Mouse (Mus musculus) limb, embryonic 14.5 days (tissue): ENCODE measurements around the gene Slc25a36. TPM values are rescaled to one million over a fixed set of nuclear protein-coding genes. Genes with fewer than 3 reads are reported as not detected.

ENCODE experiments used
- ATAC-seq: fragments of 200-750 bp; cut with Nextera tagmentation; 2 replicates; pipeline ENCODE4 v1.8.0; 2017; ENCODE audit warnings: low read depth, moderate number of reproducible peaks, moderate TSS enrichment; ENCODE audit not compliant: low FRiP score
- DNase-seq: peaks from one replicate; pipeline ENCODE4 v3.0.0-alpha.2; 2015; ENCODE audit warnings: low spot score
- H3K27ac ChIP-seq: fragments of 300-500 bp; sonication (generic); replicated peaks from 2 replicates; pipeline ENCODE4 v1.5.1; 2014; ENCODE audit warnings: low read depth, mild to moderate bottlenecking, low read length, moderate library complexity, mixed read lengths
- H3K27me3 ChIP-seq: fragments of 300-500 bp; sonication (generic); 2 replicates; pipeline ENCODE4 v1.6.1; 2014; ENCODE audit warnings: low read length, mixed read lengths; ENCODE audit not compliant: control insufficient read depth, insufficient read depth
- H3K36me3 ChIP-seq: fragments of 300-500 bp; sonication (generic); 2 replicates; pipeline ENCODE4 v1.6.1; 2014; ENCODE audit warnings: mild to moderate bottlenecking, low read length, moderate library complexity, mixed read lengths; ENCODE audit not compliant: control insufficient read depth, insufficient read depth
- H3K4me1 ChIP-seq: fragments of 300-500 bp; sonication (generic); 2 replicates; pipeline ENCODE4 v1.6.1; 2014; ENCODE audit warnings: antibody characterized with exemption, low read length, mixed read lengths; ENCODE audit not compliant: control insufficient read depth, insufficient read depth
- H3K4me2 ChIP-seq: fragments of 300-500 bp; sonication (generic); replicated peaks from 2 replicates; pipeline ENCODE4 v1.6.1; 2014; ENCODE audit warnings: low read depth, mild to moderate bottlenecking, low read length, moderate library complexity; ENCODE audit not compliant: severe bottlenecking
- H3K4me3 ChIP-seq: fragments of 300-500 bp; sonication (generic); replicated peaks from 2 replicates; pipeline ENCODE4 v1.5.1; 2014; ENCODE audit warnings: low read length
- H3K9ac ChIP-seq: fragments of 300-500 bp; sonication (generic); 2 replicates; pipeline ENCODE4 v1.6.1; 2014; ENCODE audit warnings: mild to moderate bottlenecking, low read depth, low read length, moderate library complexity; ENCODE audit not compliant: severe bottlenecking
- H3K9me3 ChIP-seq: fragments of 300-500 bp; sonication (generic); 2 replicates; pipeline ENCODE4 v1.6.1; 2016; ENCODE audit warnings: low read length; ENCODE audit not compliant: control insufficient read depth
- POLR2A ChIP-seq: fragments of 200-500 bp; IDR thresholded peaks from 2 replicates; pipeline ENCODE4 v1.8.0; 2012; ENCODE audit warnings: inconsistent platforms, mild to moderate bottlenecking, moderate library complexity, borderline replicate concordance; ENCODE audit not compliant: insufficient read depth, insufficient read length; ENCODE audit errors: extremely low read depth
- WGBS: fragments of 180-500 bp; shearing (Covaris S2); extraction: QIAGEN DNeasy Blood & Tissue Kit; methylation state at CpG from one replicate; pipeline ENCODE4 v1.1.7; 2014; 5-methylcytosine and 5-hydroxymethylcytosine counted together
- polyA plus RNA-seq, 2 experiments: library from polyadenylated mRNA; depleted of rRNA in 1 of 2; stranded (reverse) in 1 of 2; unstranded in 1 of 2; fragments of >200 nt; fragmentation: Nextera tagmentation in 1 of 2; extraction: Ambion mirVana in 1 of 2; gene quantifications; 2 replicates each; pipeline versions ENCODE4 v1.2.1 to v1.2.3; 2012 to 2014

Slc25a36 gene
- polyA plus RNA-seq, 2 experiments, result 89.4 to 127 TPM

GRCm38 (mm10) chr9:97130001-97130400 lies 19.0 kb upstream of the Slc25a36 start:
- DNase-seq (no peak), ATAC-seq (no peak)
- WGBS, result 83% methylated on average over 5 of the region's 5 CpGs
- Histone ChIP-seq H3K4me1 (no peaks in the 10 kb centered on the region), H3K36me3 (no peaks in the 10 kb centered on the region), H3K27ac (no peak overlapping the region), H3K9me3 (no peaks in the 10 kb centered on the region), H3K4me2 (no peak overlapping the region), H3K4me3 (no peak overlapping the region), H3K27me3 (no peaks in the 10 kb centered on the region), H3K9ac (no peak overlapping the region)
- TF ChIP-seq POLR2A, result no peak

- WGBS, result 55% methylated on average over 23 of the region's 23 CpGs
- Histone ChIP-seq H3K4me1 (no peaks in the 10 kb centered on the region), H3K4me3 (no peak overlapping the region), H3K27ac (no peak overlapping the region), H3K4me2 (no peak overlapping the region), H3K27me3 (no peaks in the 10 kb centered on the region), H3K36me3 (no peaks in the 10 kb centered on the region), H3K9me3 (no peaks in the 10 kb centered on the region), H3K9ac (no peak overlapping the region)
- ATAC-seq, result no peak
- no peak for TF ChIP-seq POLR2A
- DNase-seq, result no peak
These were observed 13.2 kb upstream of the Slc25a36 start for GRCm38 (mm10) chr9:97123934-97124692.

GRCm38 (mm10) chr9:97121432-97121831 lies 10.5 kb upstream of the Slc25a36 start:
- H3K4me2 ChIP-seq, result no peak overlapping the region
- H3K9me3 ChIP-seq, result no peaks in the 10 kb centered on the region
- WGBS, result 84% methylated on average over 2 of the region's 2 CpGs
- DNase-seq (no peak), ATAC-seq (no peak)
- H3K4me1 ChIP-seq, result no peaks in the 10 kb centered on the region
- no peak overlapping the region for H3K27ac ChIP-seq
- no peaks in the 10 kb centered on the region for H3K27me3 ChIP-seq
- H3K36me3 ChIP-seq, result no peaks in the 10 kb centered on the region
- H3K4me3 ChIP-seq, result no peak overlapping the region
- TF ChIP-seq POLR2A, result no peak
- no peak overlapping the region for H3K9ac ChIP-seq

GRCm38 (mm10) chr9:97114271-97114670 lies 3.3 kb upstream of the Slc25a36 start:
- Histone ChIP-seq H3K27me3 (no peaks in the 10 kb centered on the region), H3K9ac (no peak overlapping the region), H3K4me3 (no peak overlapping the region), H3K4me2 (no peak overlapping the region), H3K4me1 (peaks cover 11% of the 10 kb centered on the region), H3K9me3 (no peaks in the 10 kb centered on the region), H3K36me3 (no peaks in the 10 kb centered on the region), H3K27ac (no peak overlapping the region)
- TF ChIP-seq POLR2A, result no peak
- ATAC-seq (no peak), DNase-seq (no peak)
- WGBS, result 80% methylated on average over 10 of the region's 10 CpGs

GRCm38 (mm10) chr9:97113555-97113929 lies 2.6 kb upstream of the Slc25a36 start:
- Histone ChIP-seq H3K4me1 (peaks cover 16% of the 10 kb centered on the region), H3K4me3 (no peak overlapping the region), H3K9me3 (no peaks in the 10 kb centered on the region), H3K27me3 (no peaks in the 10 kb centered on the region), H3K27ac (no peak overlapping the region), H3K36me3 (peaks cover 3% of the 10 kb centered on the region; the same call in 1 of the 2 replicates), H3K9ac (no peak overlapping the region), H3K4me2 (no peak overlapping the region)
- ATAC-seq (no peak), DNase-seq (no peak)
- no peak for TF ChIP-seq POLR2A
- WGBS, result 23% methylated on average over 5 of the region's 5 CpGs
